10 mouse cellular contexts compared by ENCODE assay signal in the genomic region with DNA sequence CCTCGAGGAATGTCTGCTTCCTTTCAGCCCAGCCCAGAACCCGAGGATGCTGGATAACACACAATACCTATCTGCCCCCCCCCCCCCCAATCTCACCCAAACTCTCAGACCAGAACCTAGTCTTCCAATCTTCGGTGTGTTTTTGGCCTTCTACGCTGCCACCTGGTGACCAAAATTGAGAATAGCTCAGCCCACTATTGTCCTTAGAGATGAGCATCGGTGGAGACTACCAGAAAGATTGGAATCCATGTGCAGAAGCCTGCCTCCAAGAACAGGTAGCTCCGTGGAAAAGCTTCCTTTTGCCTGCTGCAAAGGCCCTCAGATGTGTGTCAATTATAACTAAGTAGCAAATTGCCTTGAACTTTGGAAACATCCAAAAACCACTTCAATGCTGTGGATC. TPM values are rescaled to one million over a fixed set of nuclear protein-coding genes. Genes with fewer than 3 reads are reported as not detected.
DNase-seq lines count a peak whose midpoint lies in the region; ATAC-seq and TF ChIP-seq lines count a peak whose summit lies in the region.
"Had no signal": no experiment of that assay in that cellular context is flagged by ENCODE, and none has a peak within 500 bp of the region (broad histone marks: within the 10 kb centered on the region; RNA-seq: fewer than 3 reads in every experiment).

No protein-coding gene starts in this region.

- dilution Hi-C loops in CH12.LX (cut with MboI; ENCODE audit: extremely low pct_ligation_motif_present, extremely low pct_unique_long_range_greater_than_20kb, low sequenced_read_pairs): no loop called here

- H3K4me1 ChIP-seq in intestine, postnatal 0 days (replicated peaks; ENCODE audit: control insufficient read depth, insufficient read depth, low read length): no peaks in the 10 kb centered on the region
- no peaks in the 10 kb centered on the region; the same call in 1 of the 2 replicates for H3K4me1 ChIP-seq in intestine, embryonic 16.5 days (ENCODE audit: control insufficient read depth, insufficient read depth, low read length)
- peaks cover 0 to 2% of the 10 kb centered on the region in 2 experiments; a peak in 1 of 4 replicates for H3K4me1 ChIP-seq in CH12.LX (ENCODE audit: control insufficient read depth in 1 of 2, insufficient read depth in 2 of 2)
- H3K4me1 ChIP-seq in intestine, embryonic 15.5 days (replicated peaks): no peaks in the 10 kb centered on the region
- H3K4me1 ChIP-seq: neural tube, embryonic 12.5 days had no signal

- no peaks in the 10 kb centered on the region for H3K9me3 ChIP-seq in intestine, postnatal 0 days (ENCODE audit: control insufficient read depth)
- H3K9me3 ChIP-seq in intestine, embryonic 16.5 days (ENCODE audit: control insufficient read depth, low read length): no peaks in the 10 kb centered on the region
- no peaks in the 10 kb centered on the region for H3K9me3 ChIP-seq in CH12.LX (replicated peaks; ENCODE audit: low read length)
- no peaks in the 10 kb centered on the region for H3K9me3 ChIP-seq in intestine, embryonic 15.5 days
- H3K9me3 ChIP-seq: embryonic facial prominence, embryonic 15.5 days; neural tube, embryonic 12.5 days had no signal

- H3K27me3 ChIP-seq in intestine, postnatal 0 days (replicated peaks; ENCODE audit: control insufficient read depth, insufficient read depth, low read length): no peaks in the 10 kb centered on the region
- 0 out of 2 replicates have a peak, but pooled peaks cover 2% of the 10 kb centered on the region for H3K27me3 ChIP-seq in intestine, embryonic 16.5 days (replicated peaks; ENCODE audit: control insufficient read depth, insufficient read depth, low read length)
- H3K27me3 ChIP-seq in CH12.LX (replicated peaks): peaks cover 68% of the 10 kb centered on the region
- H3K27me3 ChIP-seq in intestine, embryonic 15.5 days (replicated peaks): no peaks in the 10 kb centered on the region

- no peak overlapping the region for H3K4me3 ChIP-seq in intestine, postnatal 0 days (ENCODE audit: low read depth, low read length)
- no peak overlapping the region for H3K4me3 ChIP-seq in intestine, embryonic 16.5 days (ENCODE audit: low read length)
- no peak overlapping the region for H3K4me3 ChIP-seq in CH12.LX (replicated peaks in 1 of 3; ENCODE audit: low read depth in 2 of 3, low read length in 2 of 3, poor library complexity in 1 of 3)
- no peak overlapping the region for H3K4me3 ChIP-seq in intestine, embryonic 15.5 days (replicated peaks)
- H3K4me3 ChIP-seq: embryonic facial prominence, embryonic 15.5 days; neural tube, embryonic 12.5 days had no signal

- no peak for ATAC-seq in intestine, postnatal 0 days
- ATAC-seq in intestine, embryonic 16.5 days: no peak
- ATAC-seq in monocyte, adult 5-6 weeks (replicated peaks; ENCODE audit: insufficient number of reproducible peaks, low FRiP score, low TSS enrichment, poor library complexity, severe bottlenecking): no peak
- ATAC-seq in intestine, embryonic 15.5 days: no peak

- H3K36me3 ChIP-seq in intestine, postnatal 0 days (ENCODE audit: control insufficient read depth, insufficient read depth): no peaks in the 10 kb centered on the region
- H3K36me3 ChIP-seq in intestine, embryonic 16.5 days (ENCODE audit: control insufficient read depth, insufficient read depth, low read length): no peaks in the 10 kb centered on the region
- no peaks in the 10 kb centered on the region for H3K36me3 ChIP-seq in CH12.LX (replicated peaks in 1 of 2; ENCODE audit: control insufficient read depth in 1 of 2, insufficient read depth in 1 of 2, low read length in 1 of 2)
- no peaks in the 10 kb centered on the region for H3K36me3 ChIP-seq in intestine, embryonic 15.5 days
- H3K36me3 ChIP-seq: embryonic facial prominence, embryonic 15.5 days; neural tube, embryonic 12.5 days had no signal

- no peak overlapping the region for H3K4me2 ChIP-seq in intestine, postnatal 0 days (replicated peaks; ENCODE audit: low read depth)
- no peak overlapping the region for H3K4me2 ChIP-seq in intestine, embryonic 16.5 days (ENCODE audit: low read depth, low read length)
- H3K4me2 ChIP-seq in CH12.LX (ENCODE audit: insufficient read depth, low read depth, poor library complexity, severe bottlenecking): no peak overlapping the region
- H3K4me2 ChIP-seq in intestine, embryonic 15.5 days (replicated peaks): no peak overlapping the region
- H3K4me2 ChIP-seq: embryonic facial prominence, embryonic 15.5 days; neural tube, embryonic 12.5 days had no signal

- DNase-seq in CH12.LX (ENCODE audit: extremely low read depth) (peak; percentile 12), MN1 (ENCODE audit: low spot score) (peak; percentile 21)
- DNase-seq in layer of hippocampus, adult 9-11 months: peak; percentile 16

- H3K79me2 ChIP-seq in CH12.LX (replicated peaks; ENCODE audit: control insufficient read depth, extremely low read depth, insufficient read depth, poor library complexity, severe bottlenecking): no peaks in the 10 kb centered on the region

- TF ChIP-seq EP300 in CH12.LX (IDR thresholded peaks at IDR 0.05; ENCODE audit: low read length): no peak

- TF ChIP-seq RAD21 in CH12.LX (IDR thresholded peaks at IDR 0.05; ENCODE audit: low read depth, low read length): peak; percentile 38

- TF ChIP-seq POLR2A in CH12.LX (IDR thresholded peaks at IDR 0.05; ENCODE audit: low read depth, low read length): no peak

- peak; percentile 70 for TF ChIP-seq CTCF in intestine, postnatal 0 days (IDR thresholded peaks at IDR 0.05; ENCODE audit: low read depth)
- peak in 1 of 2 experiments; percentile 64; a peak in 3 of 4 replicates for TF ChIP-seq CTCF in CH12.LX (conservative IDR thresholded peaks at IDR 0.05 in 1 of 2, IDR thresholded peaks at IDR 0.05 in 1 of 2; ENCODE audit: low read depth in 2 of 2, low read length in 2 of 2)

- no peak overlapping the region for H3K9ac ChIP-seq in intestine, postnatal 0 days (ENCODE audit: low read depth, low read length)
- H3K9ac ChIP-seq in intestine, embryonic 16.5 days (ENCODE audit: low read depth, low read length): no peak overlapping the region
- no peak overlapping the region for H3K9ac ChIP-seq in CH12.LX (ENCODE audit: insufficient read depth, low read depth)
- no peak overlapping the region for H3K9ac ChIP-seq in intestine, embryonic 15.5 days
- H3K9ac ChIP-seq: embryonic facial prominence, embryonic 15.5 days; neural tube, embryonic 12.5 days had no signal

- no peak overlapping the region for H3K27ac ChIP-seq in intestine, postnatal 0 days (ENCODE audit: low read depth, low read length)
- no peak overlapping the region for H3K27ac ChIP-seq in intestine, embryonic 16.5 days (ENCODE audit: low read length)
- no peak overlapping the region for H3K27ac ChIP-seq in CH12.LX (ENCODE audit: insufficient read depth, low read depth)
- no peak overlapping the region for H3K27ac ChIP-seq in intestine, embryonic 15.5 days
- H3K27ac ChIP-seq: embryonic facial prominence, embryonic 15.5 days; neural tube, embryonic 12.5 days had no signal

- in situ Hi-C loops in CH12.LX (cut with MboI; ENCODE audit: low pct_ligation_motif_present, low pct_unique_long_range_greater_than_20kb, low sequenced_read_pairs): loop anchor here (10.0 kb wide), 1 partner anchor 643 kb away; no protein-coding TSS in a partner anchor

- WGBS in intestine, postnatal 0 days: 25% methylated on average over 6 of the region's 6 CpGs
- WGBS in intestine, embryonic 16.5 days: 13% methylated on average over 6 of the region's 6 CpGs
- WGBS in intestine, embryonic 15.5 days: 19% methylated on average over 6 of the region's 6 CpGs

TF ChIP-seq in CH12.LX, 34 proteins besides CTCF, POLR2A, EP300 and RAD21:
- TF ChIP-seq SMC3 (IDR thresholded peaks at IDR 0.05; ENCODE audit: low read depth, low read length): peak; percentile 68
- TF ChIP-seq NRF1 (IDR thresholded peaks at IDR 0.05; ENCODE audit: low read depth, low read length): no peak
- no peak for TF ChIP-seq CHD2 (IDR thresholded peaks at IDR 0.05; ENCODE audit: low read length)

RNA-seq across cellular contexts. Expression of a gene that starts 2.7 kb away (rescaled TPM):
- not detected in 2 replicates for polyA plus RNA-seq in intestine, postnatal 0 days (2015; fragmentation: Nextera tagmentation; extraction: Ambion mirVana)
- polyA plus RNA-seq in intestine, embryonic 16.5 days (2015; fragmentation: Nextera tagmentation; extraction: Ambion mirVana): 0.34 and 1.1 TPM in 2 replicates
- 0.08 and 0.13 TPM in 2 replicates for total RNA-seq in CH12.LX (2012; rRNA removed)
- total RNA-seq in CH12.LX (2014; rRNA removed): not detected in 2 replicates
- not detected in 2 replicates for polyA plus RNA-seq in CH12.LX (2012; ENCODE audit: insufficient read length, low read depth)
- total RNA-seq in monocyte, adult 5-6 weeks (2017): 4.2 to 5.0 TPM in 2 of 3 replicates, not detected in the other
- 0.58 and 0.62 TPM in 2 replicates for polyA plus RNA-seq in intestine, embryonic 15.5 days (2015; fragmentation: Nextera tagmentation; extraction: Ambion mirVana)
- polyA plus RNA-seq: neural tube, embryonic 12.5 days had no signal

RNA-seq across cellular contexts. Expression of a gene that starts 5.4 kb away (rescaled TPM):
- 0.04 TPM in 1 of 2 replicates, not detected in the other for polyA plus RNA-seq in intestine, postnatal 0 days (2015; fragmentation: Nextera tagmentation; extraction: Ambion mirVana)
- 0.12 and 0.65 TPM in 2 replicates for polyA plus RNA-seq in intestine, embryonic 16.5 days (2015; fragmentation: Nextera tagmentation; extraction: Ambion mirVana)
- total RNA-seq in CH12.LX (2012; rRNA removed) (not detected in 2 replicates), CH12.LX (2014; rRNA removed) (not detected in 2 replicates)
- polyA plus RNA-seq in CH12.LX (2012; ENCODE audit: insufficient read length, low read depth): not detected in 2 replicates
- total RNA-seq in monocyte, adult 5-6 weeks (2017): not detected in 3 replicates
- polyA plus RNA-seq in intestine, embryonic 15.5 days (2015; fragmentation: Nextera tagmentation; extraction: Ambion mirVana): 0.34 TPM in 2 replicates
- polyA plus RNA-seq: large intestine, adult 2 months; neural tube, embryonic 12.5 days had no signal

RNA-seq across cellular contexts. Expression of a gene that starts 26.7 kb away (rescaled TPM):
- not detected in 2 replicates for polyA plus RNA-seq in intestine, postnatal 0 days (2015; fragmentation: Nextera tagmentation; extraction: Ambion mirVana)
- not detected in 2 replicates for polyA plus RNA-seq in intestine, embryonic 16.5 days (2015; fragmentation: Nextera tagmentation; extraction: Ambion mirVana)
- total RNA-seq in CH12.LX (2012; rRNA removed) (not detected in 2 replicates), CH12.LX (2014; rRNA removed) (not detected in 2 replicates)
- polyA plus RNA-seq in CH12.LX (2012; ENCODE audit: insufficient read length, low read depth): not detected in 2 replicates
- not detected in 3 replicates for total RNA-seq in monocyte, adult 5-6 weeks (2017)
- not detected in 2 replicates for polyA plus RNA-seq in intestine, embryonic 15.5 days (2015; fragmentation: Nextera tagmentation; extraction: Ambion mirVana)
- polyA plus RNA-seq: embryonic facial prominence, embryonic 15.5 days; large intestine, adult 2 months; neural tube, embryonic 12.5 days had no signal

RNA-seq across cellular contexts. Expression of a gene that starts 41.6 kb away (rescaled TPM):
- polyA plus RNA-seq in intestine, postnatal 0 days (2015; fragmentation: Nextera tagmentation; extraction: Ambion mirVana): 5.0 and 5.3 TPM in 2 replicates
- polyA plus RNA-seq in intestine, embryonic 16.5 days (2015; fragmentation: Nextera tagmentation; extraction: Ambion mirVana): 4.4 and 4.9 TPM in 2 replicates
- 6.9 and 8.3 TPM in 2 replicates for total RNA-seq in CH12.LX (2012; rRNA removed)
- 4.3 and 4.7 TPM in 2 replicates for total RNA-seq in CH12.LX (2014; rRNA removed)
- 5.2 and 5.4 TPM in 2 replicates for polyA plus RNA-seq in CH12.LX (2012; ENCODE audit: insufficient read length, low read depth)
- total RNA-seq in monocyte, adult 5-6 weeks (2017): 7.6 to 13.6 TPM (median 9.1 TPM) in 3 replicates
- 7.1 and 7.3 TPM in 2 replicates for polyA plus RNA-seq in intestine, embryonic 15.5 days (2015; fragmentation: Nextera tagmentation; extraction: Ambion mirVana)
